15 mouse cellular contexts compared by ENCODE assay signal in the genomic region with DNA sequence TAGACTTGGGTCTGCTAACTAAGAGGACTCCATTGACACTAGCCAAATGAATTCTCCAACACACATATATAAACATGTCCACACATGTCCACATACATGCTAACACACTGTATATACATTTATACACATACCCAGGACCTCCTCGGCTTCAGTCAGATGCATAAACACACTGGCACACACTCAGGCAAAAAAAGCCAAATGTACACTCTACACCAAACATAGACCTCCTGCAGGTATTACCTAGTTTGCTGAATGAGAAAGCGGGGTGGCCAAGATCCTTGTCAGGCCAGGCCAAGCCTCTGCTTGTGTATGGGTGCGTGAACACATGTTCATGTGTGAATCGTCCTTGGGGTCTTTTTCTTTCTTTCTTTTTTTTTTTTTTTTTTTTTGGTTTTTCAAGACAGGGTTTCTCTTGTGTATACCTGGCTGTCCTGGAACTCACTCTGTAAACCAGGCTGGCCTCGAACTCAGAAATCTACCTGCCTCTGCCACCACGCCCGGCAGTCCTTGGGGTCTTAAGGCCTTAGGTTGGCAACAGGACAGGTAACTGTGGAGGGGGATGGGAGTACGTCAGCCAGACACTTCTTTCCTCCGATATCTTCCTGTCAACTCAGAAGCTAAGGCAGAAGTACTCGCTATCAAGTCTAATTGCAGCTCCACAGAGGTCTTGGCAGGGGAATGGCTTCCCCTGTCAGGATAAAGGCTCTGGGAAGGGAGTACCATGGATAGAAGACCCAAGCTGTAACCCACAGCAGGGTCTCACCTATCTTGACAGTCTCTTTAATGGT.
"Had no signal": no experiment of that assay in that cellular context is flagged by ENCODE, and none has a peak within 500 bp of the region (broad histone marks: within the 10 kb centered on the region; RNA-seq: fewer than 3 reads in every experiment).

No protein-coding gene starts in this region.

- ATAC-seq: intestine, embryonic 16.5 days; lung, postnatal 0 days had no signal

- H3K9me3 ChIP-seq: kidney, embryonic 15.5 days; neural tube, embryonic 13.5 days had no signal

- H3K27ac ChIP-seq: kidney, embryonic 15.5 days; limb, embryonic 13.5 days; neural tube, embryonic 13.5 days had no signal

- H3K27me3 ChIP-seq: kidney, embryonic 15.5 days; limb, embryonic 13.5 days; neural tube, embryonic 13.5 days had no signal

- DNase-seq: kidney, adult 2 months; kidney, postnatal 14 days; left cerebral cortex, postnatal 4 days; lung, adult 2 months; lung, postnatal 36 days; midbrain, embryonic 14.5 days; retina, postnatal 1 day; right cerebral cortex, postnatal 14 days; thymus, adult 18-20 months; thymus, postnatal 25 days had no signal

- H3K4me1 ChIP-seq: neural tube, embryonic 13.5 days had no signal

- H3K4me2 ChIP-seq: kidney, embryonic 15.5 days; limb, embryonic 13.5 days; neural tube, embryonic 13.5 days had no signal

- H3K9ac ChIP-seq: kidney, embryonic 15.5 days; limb, embryonic 13.5 days; neural tube, embryonic 13.5 days had no signal

- H3K4me3 ChIP-seq: kidney, embryonic 15.5 days; limb, embryonic 13.5 days; neural tube, embryonic 13.5 days had no signal
